Mouse (Mus musculus) spleen, adult 12 weeks (tissue): ENCODE data around the gene Cfap221.
A peak's percentile ranks its signal among the peaks of the same experiment; 100 is the strongest.

ENCODE experiments used
- DNase-seq: peaks from one replicate; pipeline ENCODE4 v3.0.0; 2022; ENCODE audit warnings: low spot score

The Cfap221 gene

DNA sequence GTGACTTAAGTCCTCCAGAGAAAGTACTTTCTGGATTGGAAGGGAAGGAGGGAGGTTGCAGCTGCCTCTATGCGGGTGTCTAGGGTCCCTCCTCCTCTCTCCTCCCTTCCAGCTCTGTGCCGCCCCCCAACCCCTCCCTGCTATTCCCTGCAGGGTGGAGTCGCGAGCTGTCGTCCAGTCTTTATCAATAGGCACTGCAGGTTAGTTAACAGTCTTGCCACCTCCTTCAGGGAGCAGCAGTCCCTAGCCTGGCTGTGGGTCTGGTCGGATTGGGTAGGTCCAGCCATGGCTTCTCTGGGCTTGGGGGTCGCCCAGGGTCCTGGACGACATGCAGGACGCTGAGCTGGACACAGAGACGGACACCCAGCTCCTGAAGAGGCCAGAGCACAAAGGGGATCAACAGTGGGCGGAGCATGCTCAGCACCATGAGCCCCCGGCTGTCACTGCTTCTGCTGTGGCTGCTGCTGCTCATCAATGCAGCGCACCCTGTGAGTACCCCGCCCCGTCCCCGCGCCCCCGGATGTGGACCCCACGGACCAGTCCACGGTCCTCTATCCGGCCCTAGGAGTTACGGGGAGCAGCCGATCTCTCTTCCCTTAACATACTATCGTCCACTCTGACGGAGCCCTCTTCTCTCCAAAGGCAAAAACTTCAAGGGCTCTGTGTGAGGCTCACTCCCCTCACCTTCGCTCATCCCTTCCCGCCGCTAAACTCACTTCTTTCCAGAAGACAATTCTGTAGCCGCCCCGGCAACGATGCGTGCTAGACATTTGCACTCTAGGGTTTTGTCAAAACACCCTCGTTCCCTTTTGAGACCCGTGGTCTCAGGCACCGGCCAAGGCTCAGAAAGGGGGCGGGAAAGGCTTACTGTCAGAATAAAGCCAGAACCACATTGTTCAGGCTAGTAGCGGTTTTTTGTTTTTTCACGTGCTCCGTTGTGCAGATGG lies 10.1 kb upstream of the Cfap221 start, which contains the start of gene Sctr:
Gene Sctr (plus strand): TSS at position 51 of the 947 bp plus-strand sequence.
- DNase-seq = no peak

DNA sequence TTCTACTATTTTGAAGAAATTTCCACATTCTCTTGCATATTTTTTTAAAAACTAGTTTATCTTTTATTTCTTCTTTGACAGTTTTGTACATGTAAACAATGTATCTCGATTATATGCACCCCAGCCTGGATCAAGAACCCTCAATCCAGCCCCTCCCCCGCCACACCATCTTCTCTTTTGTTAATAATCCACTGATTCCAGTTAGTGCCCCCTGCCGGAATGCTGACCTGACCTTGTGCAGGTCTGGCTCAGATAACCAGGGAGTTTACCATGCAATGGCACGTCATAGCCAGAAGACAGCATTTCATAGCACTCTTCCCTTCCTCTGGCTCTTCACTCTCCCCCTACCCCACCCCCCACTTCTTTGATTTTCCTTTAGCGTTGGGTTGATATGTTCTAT lies 610 bp upstream of the Cfap221 start:
- no peak for DNase-seq

DNA sequence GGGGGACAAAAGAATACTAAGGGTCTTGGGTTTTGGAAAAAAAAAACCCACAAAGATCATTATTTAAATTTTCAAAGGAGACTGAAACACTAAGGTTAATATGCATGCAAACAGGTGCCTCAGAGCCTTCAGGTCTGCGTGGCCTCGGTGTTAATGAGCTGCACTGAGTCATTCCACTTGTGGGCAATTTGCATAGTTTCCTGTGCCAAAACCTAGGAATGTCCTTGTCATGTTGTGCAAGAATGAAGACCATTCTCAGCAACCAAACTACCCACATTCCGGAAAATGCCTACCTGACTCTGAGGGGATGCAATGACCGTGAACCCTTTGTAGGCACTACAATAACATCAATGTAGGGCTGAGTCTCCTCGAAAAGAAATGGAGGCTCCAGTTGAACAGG lies 10.5 kb downstream of the Cfap221 start:
- no peak for DNase-seq

DNA sequence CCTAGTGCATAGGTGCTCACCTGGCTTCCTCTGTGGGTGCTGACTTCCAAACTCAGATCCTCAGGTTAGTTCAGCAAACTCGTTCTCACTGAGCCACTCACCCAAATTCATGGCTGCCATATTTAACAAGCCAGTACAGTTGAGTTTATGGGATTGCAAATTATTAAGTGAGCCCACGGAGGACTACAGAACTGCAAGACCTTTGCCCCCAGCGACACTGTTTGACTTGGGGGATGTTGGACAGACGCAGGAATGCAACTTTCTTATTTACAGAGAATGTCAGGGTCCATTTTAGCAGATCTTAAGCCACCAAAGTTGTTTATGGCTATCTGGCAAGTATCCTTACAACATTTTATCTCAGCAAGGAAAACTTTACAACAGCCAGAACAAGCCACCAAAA lies 21.9 kb downstream of the Cfap221 start:
- DNase-seq = no peak

DNA sequence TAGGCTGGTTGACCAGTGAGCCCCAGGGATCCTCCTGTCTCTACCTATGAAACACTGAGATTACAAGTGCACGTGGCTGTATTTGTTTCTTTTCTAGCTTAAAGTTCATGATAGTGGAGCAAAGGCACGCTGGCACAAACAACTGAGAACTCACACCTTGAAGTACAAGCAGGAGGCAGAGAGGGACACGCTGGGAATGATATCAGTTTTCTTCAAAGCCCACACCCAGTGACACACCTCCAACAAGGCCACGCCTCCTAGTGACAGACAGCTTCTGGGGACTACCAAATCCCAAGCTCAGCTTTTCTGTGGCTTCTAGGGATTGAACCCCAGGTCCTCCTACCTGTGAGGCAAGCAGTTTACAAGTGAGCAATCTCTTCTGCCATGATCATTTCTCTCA lies 23.9 kb downstream of the Cfap221 start:
- DNase-seq = no peak

DNA sequence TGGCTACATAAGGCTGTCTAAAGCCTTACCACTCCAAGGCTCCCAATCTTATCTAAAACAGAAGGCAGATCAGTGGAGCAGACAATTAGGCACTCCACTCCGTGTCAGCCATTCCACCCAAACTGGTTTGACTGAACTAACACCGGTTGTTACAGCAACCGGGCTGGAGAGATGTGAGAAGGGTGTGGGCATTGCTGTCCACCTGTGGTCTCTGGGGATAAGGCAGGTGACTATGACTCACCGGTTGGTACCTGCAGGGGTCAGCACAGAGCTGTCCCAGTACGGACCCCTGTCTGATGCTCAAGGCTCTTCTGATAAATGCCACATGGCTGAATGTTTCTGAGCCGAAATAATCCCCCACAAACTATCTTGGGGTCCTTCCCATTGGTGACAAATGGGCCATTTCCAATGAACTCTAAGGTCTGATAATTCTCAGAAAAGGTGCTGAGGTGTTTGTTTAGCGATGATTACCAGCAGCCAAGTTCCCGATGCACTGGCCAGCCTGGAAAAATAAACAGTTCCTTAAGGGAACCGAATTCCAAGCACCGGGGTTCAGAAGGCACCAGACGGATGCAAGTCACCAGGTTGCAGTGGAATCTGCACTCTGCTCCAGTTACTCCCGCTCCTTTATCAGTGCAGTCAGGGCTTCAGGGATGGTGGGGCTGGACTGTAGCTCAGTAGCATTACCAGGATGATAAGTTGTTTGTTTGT lies 31.1 kb downstream of the Cfap221 start:
- DNase-seq = no peak

DNA sequence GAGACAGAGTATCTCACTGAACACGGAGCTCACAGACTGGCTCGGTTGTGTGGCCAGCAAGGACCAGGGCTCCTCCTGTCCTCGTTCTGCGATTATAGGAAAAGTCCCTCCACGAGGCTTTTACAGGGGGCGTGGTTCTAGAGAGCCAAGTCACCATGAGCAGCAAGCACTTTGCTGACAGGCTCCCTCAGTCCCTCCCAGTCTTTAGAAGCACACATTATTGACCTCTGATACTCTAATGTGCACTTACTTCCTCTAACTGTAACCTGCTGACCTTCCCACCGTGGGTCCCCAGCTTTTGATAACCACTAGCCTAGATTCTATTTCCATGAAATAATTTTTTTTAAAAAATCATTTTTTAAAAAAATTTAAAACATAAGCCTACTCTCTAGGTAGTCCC lies 37.1 kb downstream of the Cfap221 start:
- DNase-seq = no peak

DNA sequence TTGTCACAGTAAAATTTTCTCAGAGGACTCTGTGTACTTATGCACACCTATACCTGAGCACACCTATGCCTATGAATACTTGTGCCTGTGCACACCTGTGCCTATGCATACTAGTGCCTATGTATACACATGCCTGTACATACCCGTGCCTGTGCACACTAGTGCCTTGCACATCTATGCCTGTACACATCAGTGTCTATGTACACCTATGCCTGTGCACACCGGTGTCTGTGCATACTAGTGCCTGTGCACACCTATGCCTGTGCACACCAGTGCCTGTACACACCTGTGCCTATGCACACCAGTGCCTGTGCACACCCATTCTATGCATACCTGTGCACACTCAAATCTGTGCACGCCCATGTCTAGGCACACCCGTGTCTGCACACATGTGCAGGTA lies 37.6 kb downstream of the Cfap221 start:
- no peak for DNase-seq

DNA sequence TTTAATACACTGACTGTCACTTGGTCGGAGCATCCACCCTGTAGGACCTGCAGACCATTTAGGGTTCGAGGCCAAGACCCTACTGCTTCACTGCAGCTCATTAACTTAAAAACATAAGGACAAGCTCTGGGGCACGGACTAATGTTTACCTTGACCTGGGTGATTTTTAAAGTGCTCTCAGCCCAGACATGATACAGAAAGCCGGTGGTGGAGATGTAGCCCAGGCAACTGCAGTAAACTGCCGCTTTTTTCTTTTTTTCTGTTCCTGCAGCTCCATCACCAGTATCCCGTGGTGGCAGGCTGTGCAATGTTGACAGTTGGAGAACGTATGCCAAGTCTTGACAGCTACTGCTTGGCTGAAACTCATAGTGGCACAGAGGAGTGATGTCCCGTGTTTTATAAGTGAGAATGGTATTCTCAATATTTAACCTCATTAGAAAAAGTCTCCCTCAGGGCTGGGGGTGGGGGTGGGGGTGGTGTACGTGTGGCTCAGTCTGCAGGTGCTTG lies 39.3 kb downstream of the Cfap221 start:
- DNase-seq = no peak

DNA sequence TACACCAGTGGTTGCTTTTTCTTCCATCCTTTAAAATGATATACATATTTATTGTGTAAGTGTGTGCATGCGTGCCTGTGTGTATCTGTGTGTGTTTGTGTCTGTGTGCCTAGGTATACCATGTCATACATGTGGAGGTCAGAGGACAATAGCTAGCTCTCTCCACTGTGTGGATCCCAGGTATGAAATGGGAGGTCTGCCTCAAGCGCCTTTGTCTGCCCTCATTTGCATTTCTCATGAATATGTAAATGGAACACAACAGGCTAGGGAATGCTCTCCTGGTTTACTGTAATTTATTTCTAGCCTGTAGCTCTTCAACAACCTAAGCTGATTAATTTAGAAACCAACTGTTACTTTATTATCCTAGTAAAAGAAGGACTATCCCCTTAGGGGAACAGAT lies 42.4 kb downstream of the Cfap221 start:
- no peak for DNase-seq

DNA sequence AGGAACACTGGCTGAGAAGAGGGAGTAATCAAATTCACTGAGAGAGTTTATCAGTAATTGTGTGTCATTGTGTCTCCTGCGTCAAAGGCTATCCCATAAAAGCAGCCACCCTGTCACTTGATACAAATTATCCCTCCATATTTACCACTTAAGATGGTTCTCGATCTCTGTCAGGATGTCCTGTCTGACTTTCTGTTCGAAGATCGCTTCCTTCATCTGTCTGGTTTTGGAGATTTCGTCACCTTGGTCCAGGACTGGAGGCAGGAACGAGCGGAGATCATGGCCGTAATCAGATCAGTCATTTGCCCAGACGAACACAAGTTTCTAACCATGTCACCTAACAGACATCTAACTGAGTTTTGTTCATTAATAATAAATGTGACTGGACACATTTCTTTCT lies 43.6 kb downstream of the Cfap221 start:
- no peak for DNase-seq

DNA sequence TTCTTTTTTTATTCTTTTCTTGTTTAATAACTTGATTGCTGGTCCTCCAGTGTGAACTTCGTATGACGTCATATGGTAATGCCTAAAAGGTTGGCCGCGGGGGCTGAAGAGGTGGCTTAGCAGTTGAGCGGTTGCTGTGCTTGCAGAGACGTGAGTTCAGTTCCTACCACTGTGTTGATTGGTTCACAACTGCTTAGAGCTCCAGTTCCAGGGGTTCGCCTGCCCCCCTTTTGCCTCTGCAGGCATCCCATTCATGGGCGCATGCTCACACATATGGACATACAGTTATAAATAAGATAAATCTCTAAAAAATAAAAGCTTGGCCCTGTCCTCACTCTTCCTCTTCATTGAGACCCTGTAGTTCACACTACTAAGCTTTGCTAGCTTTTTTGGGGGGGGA lies 46.9 kb downstream of the Cfap221 start:
- no peak for DNase-seq

DNA sequence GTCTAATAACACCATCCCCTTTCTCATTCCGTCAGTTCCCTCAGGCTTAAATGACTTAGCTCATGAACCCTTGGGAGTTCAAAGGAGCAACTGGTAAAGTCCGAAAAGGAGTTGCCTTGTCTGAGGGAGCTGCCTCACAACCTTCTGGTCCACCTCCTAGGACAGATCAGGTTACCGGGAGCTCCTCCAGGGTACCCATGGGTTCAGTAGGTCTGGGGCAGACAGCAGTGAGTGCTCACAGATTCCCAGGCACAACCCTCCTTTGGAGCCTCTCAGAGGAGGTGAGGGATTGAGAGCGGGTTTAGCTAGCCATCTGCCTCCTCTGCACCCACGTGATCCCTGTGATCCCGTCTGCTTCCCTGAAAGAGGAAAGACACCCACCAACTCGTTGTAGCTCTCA lies 60.2 kb downstream of the Cfap221 start:
- DNase-seq = no peak

DNA sequence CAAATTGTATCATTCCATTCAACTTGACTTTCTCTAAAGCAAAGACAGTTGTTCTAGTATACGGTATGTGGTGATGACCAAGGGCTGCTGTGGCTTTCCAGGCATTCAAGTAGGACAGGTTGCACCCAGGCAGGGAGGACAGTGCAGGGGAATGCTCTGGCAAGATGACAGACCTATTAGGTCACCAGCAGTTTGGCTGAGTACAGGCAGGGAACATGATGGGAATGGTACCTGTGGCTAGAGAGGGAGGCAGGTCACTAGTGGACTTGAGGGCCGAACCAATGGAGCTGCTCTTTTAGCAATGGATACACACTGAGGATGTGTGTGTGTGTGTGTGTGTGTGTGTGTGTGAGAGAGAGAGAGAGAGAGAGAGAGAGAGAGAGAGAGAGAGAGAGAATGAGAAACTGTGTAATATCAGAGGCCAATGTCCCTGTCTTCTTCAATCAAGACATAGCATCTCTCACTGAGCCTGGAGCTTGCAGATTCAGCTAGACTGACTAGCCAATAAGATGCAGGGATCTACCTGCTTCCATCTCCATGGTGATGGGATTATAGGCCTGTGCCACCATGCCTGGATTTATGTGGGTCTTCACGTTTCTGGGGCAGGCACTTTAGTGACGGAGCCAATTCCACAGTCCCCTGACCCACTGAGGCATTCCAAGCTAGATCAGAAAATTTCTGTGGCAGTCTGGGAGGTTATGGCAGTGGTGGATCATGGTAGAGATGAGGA lies 65.4 kb downstream of the Cfap221 start:
- no peak for DNase-seq

DNA sequence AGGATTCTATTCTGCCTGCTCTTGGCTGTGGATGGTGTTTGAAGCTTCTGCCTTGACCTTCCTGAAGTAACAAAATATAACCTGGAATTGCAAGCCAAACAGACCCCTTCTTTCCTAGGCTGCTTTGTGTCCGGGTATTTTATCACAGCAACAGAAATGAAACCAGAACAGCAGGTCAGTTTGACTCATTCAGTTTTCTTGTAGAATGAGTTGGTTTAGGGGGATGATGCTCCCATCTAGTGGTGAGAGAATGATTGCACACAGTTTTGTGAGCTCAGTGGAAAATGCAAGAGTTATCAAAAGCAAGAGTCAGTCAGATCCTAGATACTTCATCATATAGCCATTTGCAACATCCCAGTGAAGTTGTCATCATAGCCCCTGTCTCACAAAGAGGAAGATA lies 67.3 kb downstream of the Cfap221 start:
- DNase-seq = no peak

DNA sequence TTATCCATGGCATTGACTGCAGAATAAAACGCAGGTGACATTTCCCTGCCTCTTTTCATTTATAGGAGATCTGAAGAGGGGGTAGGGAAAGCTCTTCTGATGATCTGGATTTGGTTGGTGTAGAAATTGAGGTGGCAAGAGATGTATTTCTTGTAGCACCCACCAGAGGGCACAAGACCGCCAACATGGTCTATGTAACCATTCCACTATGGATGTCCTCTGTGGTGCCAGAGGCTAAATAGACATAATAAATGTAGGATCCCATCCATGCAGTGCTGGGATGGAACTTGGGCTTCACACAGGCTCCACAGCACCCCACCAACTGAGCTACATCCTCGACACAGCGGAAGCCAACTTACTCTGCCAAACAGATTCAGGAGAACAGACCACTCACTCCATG lies 77.7 kb downstream of the Cfap221 start:
- DNase-seq = no peak

DNA sequence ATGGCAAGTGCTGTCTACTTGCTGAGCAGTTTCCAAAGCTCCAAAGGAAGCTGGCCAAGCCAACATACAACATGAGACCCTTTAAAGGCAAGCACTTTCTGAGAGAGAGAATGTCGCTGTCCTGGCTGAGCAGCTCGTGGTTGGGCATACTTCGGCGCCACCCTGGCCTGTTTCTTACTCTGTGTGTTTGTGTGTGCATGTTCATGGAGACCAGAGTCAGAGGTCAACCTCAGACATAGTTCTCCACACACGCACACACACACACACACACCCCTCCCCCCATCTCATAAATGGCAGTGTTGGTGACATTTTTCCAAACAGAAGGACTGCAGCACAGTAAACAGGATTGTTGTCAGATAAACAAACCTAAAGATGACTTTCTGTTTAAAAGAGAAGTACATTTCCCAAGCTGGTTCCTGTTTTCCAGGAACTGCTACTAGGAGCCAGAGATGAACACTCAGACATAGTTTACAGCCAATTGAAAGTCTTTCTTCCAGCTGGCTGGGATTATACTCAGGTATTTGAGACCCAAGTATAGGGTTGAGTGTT lies 80.1 kb downstream of the Cfap221 start:
- no peak for DNase-seq

DNA sequence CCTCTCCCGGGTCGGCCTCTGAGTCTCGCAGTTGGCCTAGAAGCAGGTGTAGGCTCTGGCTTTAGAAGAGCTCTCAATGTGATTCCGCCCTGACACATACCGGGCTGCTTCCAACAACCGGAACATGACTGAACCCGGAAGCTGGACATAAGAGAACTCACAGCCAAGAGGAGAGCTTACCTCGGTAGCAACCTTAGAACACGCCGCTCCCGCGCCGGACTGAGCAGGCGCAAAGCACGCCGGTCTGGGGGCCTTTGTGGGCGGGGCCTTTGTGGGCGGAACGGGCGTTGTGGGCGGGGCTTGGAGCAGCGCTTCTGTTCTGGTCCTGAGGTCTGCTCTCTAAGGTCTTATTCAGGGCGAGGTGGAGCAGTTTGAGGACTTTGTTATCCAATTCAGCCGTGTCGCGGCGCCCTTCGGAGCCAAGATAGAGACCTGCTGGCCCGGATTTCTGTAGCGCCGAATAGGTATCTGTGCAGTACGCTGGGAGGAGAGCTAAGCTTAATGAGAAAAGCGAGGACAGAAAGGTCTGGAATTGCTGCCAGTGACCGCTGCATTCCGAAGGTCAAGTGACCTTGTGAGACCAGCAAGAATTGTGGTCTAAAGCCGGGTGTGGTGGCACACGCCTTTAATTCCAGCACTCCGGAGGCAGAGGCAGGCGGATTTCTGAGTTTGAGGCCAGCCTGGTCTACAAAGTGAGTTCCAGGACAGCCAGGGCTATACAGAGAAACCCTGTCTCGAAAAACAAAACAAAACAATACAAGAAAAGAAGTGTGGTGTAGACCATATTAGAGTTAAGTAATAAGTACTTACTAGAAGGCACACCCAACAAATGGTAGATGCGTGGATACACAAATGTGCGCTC lies 83.8 kb downstream of the Cfap221 start, which contains the start of gene Tmem177:
Gene Tmem177 (minus strand): TSS at position 256 of the 862 bp plus-strand sequence.
- DNase-seq = peak; percentile 95

DNA sequence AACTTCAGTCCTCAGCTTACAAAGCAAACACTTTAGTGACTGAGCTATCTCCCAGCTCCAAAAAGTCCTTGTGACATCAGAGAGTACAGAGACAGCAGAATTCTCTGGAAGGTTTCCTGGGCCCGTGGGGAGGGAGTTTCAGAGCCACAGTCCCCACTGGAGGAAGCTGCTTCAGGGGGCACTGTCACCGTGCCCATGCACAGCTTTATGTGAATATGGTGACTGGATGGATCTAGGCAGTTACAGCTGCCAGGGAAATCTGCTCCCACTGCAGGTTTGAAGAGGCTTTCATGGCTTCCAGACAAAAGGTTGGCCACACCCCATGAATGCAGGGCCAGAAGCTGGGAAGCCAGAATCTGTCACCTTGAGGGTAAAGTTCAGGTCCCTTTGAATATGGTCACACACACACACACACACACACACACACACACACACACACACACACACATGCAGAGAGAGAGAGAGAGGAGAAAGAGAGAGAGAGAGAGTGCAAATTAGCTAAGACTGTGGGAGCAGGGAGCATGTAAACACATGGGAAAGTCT lies 89.8 kb downstream of the Cfap221 start:
- no peak for DNase-seq

DNA sequence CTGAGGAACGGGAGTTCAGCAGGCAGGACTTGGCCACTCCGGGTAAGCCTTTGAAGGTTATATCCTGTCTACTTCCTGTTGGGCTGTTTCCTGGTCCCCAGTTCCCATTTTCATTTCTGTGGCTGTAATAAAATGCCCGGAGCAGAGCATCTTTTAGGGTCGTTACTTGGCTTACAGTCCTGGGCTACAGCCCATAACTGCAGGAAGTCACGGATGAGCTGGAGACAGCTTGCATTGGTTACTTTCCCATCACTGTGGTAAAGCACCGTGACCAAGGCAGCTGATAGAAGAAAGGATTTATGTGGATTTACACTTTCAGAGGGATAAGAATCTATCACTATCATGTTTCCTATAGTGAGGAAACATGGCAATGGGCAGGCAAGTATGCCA lies 93.8 kb downstream of the Cfap221 start:
- DNase-seq = no peak
